9 mouse cellular contexts compared by ENCODE assay signal in the genomic region with DNA sequence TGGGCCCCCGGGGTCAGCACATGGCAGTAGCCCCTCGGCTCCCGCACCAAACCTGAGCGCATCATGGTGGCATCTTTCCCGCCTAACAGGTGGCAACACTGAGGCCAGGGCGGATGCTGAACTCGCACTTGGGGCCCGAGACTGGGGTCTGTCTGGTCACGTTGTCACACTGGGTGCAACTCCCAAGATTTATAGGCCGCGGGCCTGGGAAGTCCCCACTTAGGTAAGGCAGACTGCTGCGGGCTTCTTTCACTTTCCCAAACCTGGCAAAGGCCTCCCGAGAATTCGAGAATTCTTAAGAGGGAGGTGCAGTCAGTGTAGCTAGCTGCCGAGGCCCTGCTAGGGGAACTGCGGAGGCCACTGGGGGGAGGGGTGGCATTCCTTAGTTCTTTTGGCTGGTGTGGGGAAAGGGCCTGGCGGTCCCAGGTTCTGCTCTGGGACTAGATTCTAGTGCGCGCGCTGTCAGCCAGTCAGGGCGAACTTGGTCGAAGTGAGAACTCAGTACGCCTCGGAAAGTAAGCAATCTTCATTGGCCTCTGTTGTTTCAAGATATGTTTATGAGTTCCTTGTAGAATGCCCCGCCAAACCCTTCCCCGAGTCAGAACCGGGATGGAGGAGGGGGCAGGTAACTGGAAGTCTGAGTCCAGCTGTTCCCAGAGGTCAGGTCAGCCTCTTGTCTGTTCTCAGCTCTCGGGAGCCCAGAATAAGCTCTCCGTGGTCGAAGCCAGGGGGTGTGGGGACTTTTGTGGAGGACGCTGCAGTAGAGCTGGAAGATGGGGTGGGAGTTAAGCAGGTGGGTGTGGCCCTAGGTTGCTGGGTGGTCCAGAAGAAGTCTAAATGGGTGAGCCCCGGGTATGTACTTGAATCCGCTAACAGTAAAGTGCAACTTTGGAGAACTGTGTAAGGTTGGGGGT. TPM values are rescaled to one million over a fixed set of nuclear protein-coding genes. Genes with fewer than 3 reads are reported as not detected.
DNase-seq lines count a peak whose midpoint lies in the region; ATAC-seq and TF ChIP-seq lines count a peak whose summit lies in the region.
"Had no signal": no experiment of that assay in that cellular context is flagged by ENCODE, and none has a peak within 500 bp of the region (broad histone marks: within the 10 kb centered on the region; RNA-seq: fewer than 3 reads in every experiment).

No protein-coding gene starts in this region.

- peak; percentile 95 for DNase-seq in heart, adult 11 months
- DNase-seq in heart, adult 8-10 months (ENCODE audit: low spot score), result no peak
- DNase-seq in heart, postnatal 14 days, result peak; percentile 34 to 39
- DNase-seq in liver, embryonic 13.5 days, result no peak
- no peak for DNase-seq in cerebellum, postnatal 10 days
- no peak for DNase-seq in cerebellum, postnatal 4 days (ENCODE audit: low spot score in 2 of 2)

- H3K4me2 ChIP-seq in liver, embryonic 13.5 days, result peak overlapping the region; percentile 64

- H3K27ac ChIP-seq in cortical plate, adult 2 months (ENCODE audit: insufficient read depth, low read length), result no peak overlapping the region
- no peak overlapping the region for H3K27ac ChIP-seq in liver, embryonic 13.5 days
- H3K27ac ChIP-seq in small intestine, adult 2 months (ENCODE audit: insufficient read depth, low read depth, low read length), result no peak overlapping the region
- H3K27ac ChIP-seq: macrophage had no signal

- TF ChIP-seq POLR2A in cortical plate, adult 2 months (IDR thresholded peaks at IDR 0.05; ENCODE audit: extremely low read depth, insufficient read depth, low read length), result no peak
- no peak for TF ChIP-seq POLR2A in small intestine, adult 2 months (IDR thresholded peaks at IDR 0.05; ENCODE audit: low read depth, low read length)

- H3K36me3 ChIP-seq in liver, embryonic 13.5 days, result no peaks in the 10 kb centered on the region
- no peaks in the 10 kb centered on the region for H3K36me3 ChIP-seq in small intestine, adult 2 months (ENCODE audit: control insufficient read depth, insufficient read depth, low read length)

- H3K4me1 ChIP-seq in cortical plate, adult 2 months (ENCODE audit: control insufficient read depth, insufficient read depth, low read length), result no peaks in the 10 kb centered on the region
- H3K4me1 ChIP-seq in liver, embryonic 13.5 days (replicated peaks), result peaks cover 11% of the 10 kb centered on the region
- H3K4me1 ChIP-seq in small intestine, adult 2 months (ENCODE audit: control insufficient read depth, insufficient read depth, insufficient read length, low read length), result peaks cover 15% of the 10 kb centered on the region

- no peak for TF ChIP-seq CTCF in cortical plate, adult 2 months (IDR thresholded peaks at IDR 0.05; ENCODE audit: extremely low read depth, insufficient read depth, low read length)
- TF ChIP-seq CTCF in small intestine, adult 2 months (IDR thresholded peaks at IDR 0.05; ENCODE audit: extremely low read depth, insufficient read length, insufficient replicate concordance, low read depth, low read length), result no peak

- H3K27me3 ChIP-seq in liver, embryonic 13.5 days, result peaks cover 36% of the 10 kb centered on the region
- H3K27me3 ChIP-seq in small intestine, adult 2 months (ENCODE audit: control insufficient read depth, insufficient read depth, low read length), result no peaks in the 10 kb centered on the region

- intact Hi-C loops in heart, postnatal 14 days (cut with DNase I), result no loop called here

- H3K4me3 ChIP-seq in cortical plate, adult 2 months (ENCODE audit: insufficient read depth, low read length), result peak overlapping the region; percentile 13
- H3K4me3 ChIP-seq in liver, embryonic 13.5 days (replicated peaks), result peak overlapping the region; percentile 42
- peak overlapping the region; percentile 66 for H3K4me3 ChIP-seq in small intestine, adult 2 months (ENCODE audit: low read depth, low read length)

- no peak; the same call in 1 of the 2 replicates for ATAC-seq in liver, embryonic 13.5 days (ENCODE audit: low read depth)

- no peak overlapping the region for H3K9ac ChIP-seq in liver, embryonic 13.5 days

- 5% methylated on average over 33 of the region's 33 CpGs for WGBS in liver, embryonic 13.5 days (ENCODE audit: insufficient replicate concordance)
- WGBS in small intestine, adult 2 months, result 7% methylated on average over 33 of the region's 33 CpGs

- no peaks in the 10 kb centered on the region for H3K9me3 ChIP-seq in liver, embryonic 13.5 days (replicated peaks)

RNA-seq across cellular contexts. Expression of a gene that starts 0.7 kb away (rescaled TPM):
- 1 to 10 TPM in 2 of 4 experiments, under 1 TPM in 2; 0.83 to 1.3 (median 1.0) TPM for total RNA-seq in heart, adult 8-10 months (2022)
- 0.06 and 0.23 TPM in 2 replicates for polyA plus RNA-seq in cortical plate, adult 2 months (2012; rRNA removed)
- 1 to 10 TPM in 1 of 2 experiments, under 1 TPM in 1; 0.86 to 2.6 TPM for total RNA-seq in heart, postnatal 14 days (2021)
- polyA plus RNA-seq in liver, embryonic 13.5 days (2015; fragmentation: Nextera tagmentation; extraction: Ambion mirVana), result 0.54 and 0.58 TPM in 2 replicates
- 4.2 and 6.3 TPM in 2 replicates for polyA plus RNA-seq in small intestine, adult 2 months (2012; rRNA removed)
- polyA plus RNA-seq: macrophage had no signal

RNA-seq across cellular contexts. Expression of a gene that starts 51.1 kb away (rescaled TPM):
- total RNA-seq in heart, adult 8-10 months (2022), result 1 to 10 TPM; 2.5 to 4.3 (median 3.1) TPM
- polyA plus RNA-seq in cortical plate, adult 2 months (2012; rRNA removed), result 10.1 and 10.3 TPM in 2 replicates
- total RNA-seq in heart, postnatal 14 days (2021), result 1 to 10 TPM; 5.6 to 8.3 TPM
- 7.6 and 7.8 TPM in 2 replicates for polyA plus RNA-seq in liver, embryonic 13.5 days (2015; fragmentation: Nextera tagmentation; extraction: Ambion mirVana)
- 43.2 and 82.9 TPM in 2 replicates for polyA plus RNA-seq in small intestine, adult 2 months (2012; rRNA removed)

Comparison
In these comparisons a context has a peak if more than half of its experiments do, and no peak if none do; other contexts are left out.
1. DNase-seq: peak in heart, adult 11 months (single experiment) and heart, postnatal 14 days (2 of 2); none in heart, adult 8-10 months (single experiment), liver, embryonic 13.5 days (single experiment), cerebellum, postnatal 10 days (0 of 2) and cerebellum, postnatal 4 days (0 of 2).
2. H3K4me3 ChIP-seq: peak in every context shown above with its lines; median percentile 66 in small intestine, adult 2 months; 42 in liver, embryonic 13.5 days; 13 in cortical plate, adult 2 months.